Mouse (Mus musculus): ENCODE measurements around the gene Abcg1. TPM values are rescaled to one million over a fixed set of nuclear protein-coding genes. Genes with fewer than 3 reads are reported as not detected.

Gene Abcg1
- 1 to 10 TPM; 1.6 to 1.7 TPM for total RNA-seq (2021)
- long read RNA-seq, experiment 1: 0 reads
- long read RNA-seq, experiment 2: 0 reads

GRCm38 (mm10) chr17:31057151-31057890 lies at the start of gene Abcg1:
Gene Abcg1 (plus strand): TSS chr17:31057675.
- no peak for DNase-seq (ENCODE audit: low spot score)

GRCm38 (mm10) chr17:31008416-31008815 lies 49.1 kb upstream of the Abcg1 start:
- no peak for DNase-seq (ENCODE audit: low spot score)

GRCm38 (mm10) chr17:31011551-31012394 lies 45.7 kb upstream of the Abcg1 start:
- DNase-seq (ENCODE audit: low spot score): peak; percentile 30

GRCm38 (mm10) chr17:31018267-31018666 lies 39.2 kb upstream of the Abcg1 start:
- peak; percentile 36 for DNase-seq (ENCODE audit: low spot score)

GRCm38 (mm10) chr17:31019505-31019904 lies 38.0 kb upstream of the Abcg1 start:
- DNase-seq (ENCODE audit: low spot score): peak; percentile 49

- DNase-seq (ENCODE audit: low spot score): no peak
Observed at GRCm38 (mm10) chr17:31020078-31020477, 37.4 kb upstream of the Abcg1 start.

- no peak for DNase-seq (ENCODE audit: low spot score)
Observed at GRCm38 (mm10) chr17:31021276-31021675, 36.2 kb upstream of the Abcg1 start.

- DNase-seq (ENCODE audit: low spot score): no peak
Observed at GRCm38 (mm10) chr17:31024125-31024781, 33.2 kb upstream of the Abcg1 start.

- no peak for DNase-seq (ENCODE audit: low spot score)
Observed at GRCm38 (mm10) chr17:31024782-31025125, 32.7 kb upstream of the Abcg1 start.

- no peak for DNase-seq (ENCODE audit: low spot score)
Observed at GRCm38 (mm10) chr17:31026986-31027385, 30.5 kb upstream of the Abcg1 start.

GRCm38 (mm10) chr17:31027723-31028122 lies 29.8 kb upstream of the Abcg1 start:
- DNase-seq (ENCODE audit: low spot score): no peak

GRCm38 (mm10) chr17:31028821-31029370 lies 28.6 kb upstream of the Abcg1 start:
- no peak for DNase-seq (ENCODE audit: low spot score)

- no peak for DNase-seq (ENCODE audit: low spot score)
Observed at GRCm38 (mm10) chr17:31029407-31029806, 28.1 kb upstream of the Abcg1 start.

GRCm38 (mm10) chr17:31032341-31032740 lies 25.1 kb upstream of the Abcg1 start:
- DNase-seq (ENCODE audit: low spot score): no peak

- DNase-seq (ENCODE audit: low spot score): no peak
Observed at GRCm38 (mm10) chr17:31033251-31033650, 24.2 kb upstream of the Abcg1 start.

- DNase-seq (ENCODE audit: low spot score): no peak
Observed at GRCm38 (mm10) chr17:31034165-31034564, 23.3 kb upstream of the Abcg1 start.

GRCm38 (mm10) chr17:31034674-31035356 lies 22.7 kb upstream of the Abcg1 start:
- DNase-seq (ENCODE audit: low spot score): no peak

- no peak for DNase-seq (ENCODE audit: low spot score)
Observed at GRCm38 (mm10) chr17:31036168-31036876, 21.2 kb upstream of the Abcg1 start.

- DNase-seq (ENCODE audit: low spot score): no peak
Observed at GRCm38 (mm10) chr17:31037331-31037730, 20.1 kb upstream of the Abcg1 start.

GRCm38 (mm10) chr17:31038381-31038780 lies 19.1 kb upstream of the Abcg1 start:
- peak; percentile 15 for DNase-seq (ENCODE audit: low spot score)

GRCm38 (mm10) chr17:31039626-31040025 lies 17.8 kb upstream of the Abcg1 start:
- no peak for DNase-seq (ENCODE audit: low spot score)
